Mouse (Mus musculus): ENCODE data around the gene Tnfsf14.

DNA sequence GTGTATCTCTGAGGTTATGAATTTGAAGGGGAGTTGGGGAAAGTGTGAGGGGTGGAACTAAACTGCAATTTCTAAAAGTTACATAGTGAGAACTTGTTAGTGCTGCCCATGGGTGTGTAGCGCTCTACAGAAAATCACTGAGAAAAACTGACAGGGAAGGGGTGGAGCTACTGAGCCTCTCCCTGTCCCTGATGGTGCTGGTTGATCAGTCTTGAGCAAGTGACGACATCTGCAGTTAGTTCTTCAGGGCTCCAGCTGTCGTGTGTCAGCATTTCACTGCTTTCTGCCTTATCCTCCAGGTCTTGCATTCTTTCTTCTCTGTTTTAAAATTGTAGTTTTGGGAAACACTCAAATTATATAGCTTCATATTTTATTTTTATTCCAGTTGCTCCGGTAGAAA is 20.6 kb downstream of the Tnfsf14 start:
- TF ChIP-seq EP300 (IDR thresholded peaks at IDR 0.05; ENCODE audit: low read depth) (no peak), CTCF (IDR thresholded peaks at IDR 0.05; ENCODE audit: low read depth) (no peak)
